Mouse (Mus musculus) midbrain, embryonic 11.5 days (tissue): ENCODE data around the gene Naa38. TPM values are rescaled to one million over a fixed set of nuclear protein-coding genes. Genes with fewer than 3 reads are reported as not detected.
"Not testable (repeated sequence)": the region's sequence is repeated elsewhere in the genome, so short reads cannot be mapped to it uniquely, and the experiment has no call there.

Experiments
- ATAC-seq: fragments of 200-750 bp; cut with Nextera tagmentation; 2 replicates; pipeline ENCODE4 v1.8.0; 2017; ENCODE audit warnings: moderate TSS enrichment, moderate library complexity; ENCODE audit not compliant: low FRiP score
- DNase-seq: peaks from one replicate; pipeline ENCODE4 v3.0.0; 2015; ENCODE audit warnings: low spot score; ENCODE audit errors: missing footprints
- H3K27ac ChIP-seq: fragments of 300-500 bp; sonication (generic); 2 replicates; pipeline ENCODE4 v1.5.1; 2014; ENCODE audit warnings: low read depth, low read length
- H3K27me3 ChIP-seq: fragments of 300-500 bp; sonication (generic); 2 replicates; pipeline ENCODE4 v1.6.1; 2014; ENCODE audit warnings: mild to moderate bottlenecking, low read length, moderate library complexity, mixed read lengths; ENCODE audit not compliant: control insufficient read depth, insufficient read depth
- H3K36me3 ChIP-seq: fragments of 300-500 bp; sonication (generic); 2 replicates; pipeline ENCODE4 v1.6.1; 2014; ENCODE audit warnings: mild to moderate bottlenecking, low read length, moderate library complexity, mixed read lengths; ENCODE audit not compliant: control insufficient read depth, insufficient read depth
- H3K4me1 ChIP-seq: fragments of 300-500 bp; sonication (generic); 2 replicates; pipeline ENCODE4 v1.6.1; 2014; ENCODE audit warnings: low read length; ENCODE audit not compliant: control insufficient read depth, insufficient read depth
- H3K4me2 ChIP-seq: fragments of 300-500 bp; sonication (generic); 2 replicates; pipeline ENCODE4 v1.6.1; 2014; ENCODE audit warnings: mild to moderate bottlenecking, moderate library complexity
- H3K4me3 ChIP-seq: fragments of 300-500 bp; sonication (generic); 2 replicates; pipeline ENCODE4 v1.5.1; 2014; ENCODE audit warnings: low read depth, low read length
- H3K9ac ChIP-seq: fragments of 300-500 bp; sonication (generic); 2 replicates; pipeline ENCODE4 v1.6.1; 2014; ENCODE audit warnings: low read length
- H3K9me3 ChIP-seq: fragments of 300-500 bp; sonication (generic); 2 replicates; pipeline ENCODE4 v1.6.1; 2016; ENCODE audit warnings: low read length; ENCODE audit not compliant: control insufficient read depth
- WGBS: fragments of 180-500 bp; shearing (Covaris S2); extraction: QIAGEN DNeasy Blood & Tissue Kit; methylation state at CpG from one replicate; pipeline ENCODE4 v1.1.7; 2014; 5-methylcytosine and 5-hydroxymethylcytosine counted together
- polyA plus RNA-seq: library from polyadenylated mRNA; unstranded; fragments of >200 nt; fragmentation: Nextera tagmentation; extraction: Ambion mirVana; gene quantifications from 2 replicates; pipeline ENCODE4 v1.2.1, GENCODE M21; 2014

The Naa38 gene
- 120 and 130 TPM in 2 replicates for polyA plus RNA-seq

DNA sequence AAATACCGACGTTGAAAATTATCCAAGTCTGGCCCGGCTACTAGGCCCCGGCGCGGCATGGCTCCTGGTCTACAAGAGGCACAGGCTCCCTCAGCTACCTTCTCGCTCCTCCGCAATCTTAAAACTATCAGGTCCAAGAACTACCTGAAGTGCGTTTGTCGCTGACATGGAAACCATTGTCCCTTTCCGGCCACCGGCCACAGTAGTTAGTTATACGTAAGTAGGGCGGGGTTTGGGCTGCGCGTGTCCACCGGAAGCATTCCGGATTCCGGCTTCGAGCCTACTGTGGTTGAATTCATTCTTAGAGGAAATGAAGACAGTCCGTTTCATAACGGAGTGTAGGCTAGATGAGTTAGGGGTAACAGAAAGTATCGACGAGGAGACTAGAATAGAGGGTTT lies at the start of gene Naa38, which contains the start of gene Cyb5d1:
Gene Naa38, plus strand, starts transcription at position 253 of the 399 bp plus-strand sequence.
Gene Cyb5d1, minus strand, starts transcription at position 397 of the 399 bp plus-strand sequence.
- Histone ChIP-seq H3K9ac (peak within 1 kb of the TSS; percentile 75), H3K4me2 (peak within 1 kb of the TSS; percentile 82), H3K4me3 (peak within 1 kb of the TSS; percentile 51), H3K27ac (peak within 1 kb of the TSS; percentile 85), H3K4me1 (peaks cover 42% of the 10 kb centered on the region)
- DNase-seq, H3K9me3 ChIP-seq, H3K36me3 ChIP-seq, H3K27me3 ChIP-seq: not testable (repeated sequence)
- WGBS: under 1% methylated on average over 21 of the region's 24 CpGs
- ATAC-seq: peak; percentile 72

GRCm38 (mm10) chr11:69346441-69346840 lies 48.8 kb upstream of the Naa38 start:
- no peaks in the 10 kb centered on the region for H3K9me3 ChIP-seq
- H3K27me3 ChIP-seq: no peaks in the 10 kb centered on the region
- no peak overlapping the region for H3K4me3 ChIP-seq
- no peak overlapping the region for H3K27ac ChIP-seq
- 91% methylated on average over 26 of the region's 26 CpGs for WGBS
- peaks cover 1% of the 10 kb centered on the region; the same call in 1 of the 2 replicates for H3K4me1 ChIP-seq
- no peak overlapping the region for H3K4me2 ChIP-seq
- H3K36me3 ChIP-seq: peaks cover 32% of the 10 kb centered on the region
- ATAC-seq (no peak), DNase-seq (no peak)
- H3K9ac ChIP-seq: no peak overlapping the region

GRCm38 (mm10) chr11:69356544-69356943 lies 38.7 kb upstream of the Naa38 start:
- H3K4me1 ChIP-seq: no peaks in the 10 kb centered on the region
- H3K9me3 ChIP-seq: no peaks in the 10 kb centered on the region
- H3K36me3 ChIP-seq: peaks cover 46% of the 10 kb centered on the region
- WGBS: 87% methylated on average over 5 of the region's 5 CpGs
- no peak overlapping the region for H3K4me2 ChIP-seq
- H3K4me3 ChIP-seq: no peak overlapping the region
- no peaks in the 10 kb centered on the region for H3K27me3 ChIP-seq
- H3K27ac ChIP-seq: no peak overlapping the region
- ATAC-seq (no peak), DNase-seq (no peak)
- no peak overlapping the region for H3K9ac ChIP-seq

GRCm38 (mm10) chr11:69357690-69358089 lies 37.6 kb upstream of the Naa38 start:
- ATAC-seq: no peak
- Histone ChIP-seq H3K9ac (no peak overlapping the region), H3K4me1 (no peaks in the 10 kb centered on the region), H3K4me3 (no peak overlapping the region), H3K4me2 (no peak overlapping the region), H3K27ac (no peak overlapping the region), H3K9me3 (no peaks in the 10 kb centered on the region), H3K27me3 (no peaks in the 10 kb centered on the region), H3K36me3 (peaks cover 39% of the 10 kb centered on the region)
- 95% methylated on average over 12 of the region's 12 CpGs for WGBS
- no peak for DNase-seq

- Histone ChIP-seq H3K4me3 (no peak overlapping the region), H3K36me3 (peaks cover 24% of the 10 kb centered on the region), H3K4me1 (peaks cover 23% of the 10 kb centered on the region), H3K9ac (no peak overlapping the region), H3K9me3 (no peaks in the 10 kb centered on the region), H3K4me2 (no peak overlapping the region), H3K27me3 (no peaks in the 10 kb centered on the region), H3K27ac (no peak overlapping the region)
- 78% methylated on average over 7 of the region's 7 CpGs for WGBS
- DNase-seq (no peak), ATAC-seq (no peak)
These were observed 33.3 kb upstream of the Naa38 start for GRCm38 (mm10) chr11:69362021-69362420.

- no peak overlapping the region for H3K9ac ChIP-seq
- DNase-seq (no peak), ATAC-seq (no peak)
- no peaks in the 10 kb centered on the region for H3K9me3 ChIP-seq
- WGBS: 80% methylated on average over 2 of the region's 2 CpGs
- no peak overlapping the region for H3K27ac ChIP-seq
- H3K4me2 ChIP-seq: no peak overlapping the region
- peaks cover 22% of the 10 kb centered on the region for H3K36me3 ChIP-seq
- H3K4me1 ChIP-seq: peaks cover 25% of the 10 kb centered on the region
- H3K4me3 ChIP-seq: no peak overlapping the region
- no peaks in the 10 kb centered on the region for H3K27me3 ChIP-seq
These were observed 32.8 kb upstream of the Naa38 start for GRCm38 (mm10) chr11:69362479-69362878.

DNA sequence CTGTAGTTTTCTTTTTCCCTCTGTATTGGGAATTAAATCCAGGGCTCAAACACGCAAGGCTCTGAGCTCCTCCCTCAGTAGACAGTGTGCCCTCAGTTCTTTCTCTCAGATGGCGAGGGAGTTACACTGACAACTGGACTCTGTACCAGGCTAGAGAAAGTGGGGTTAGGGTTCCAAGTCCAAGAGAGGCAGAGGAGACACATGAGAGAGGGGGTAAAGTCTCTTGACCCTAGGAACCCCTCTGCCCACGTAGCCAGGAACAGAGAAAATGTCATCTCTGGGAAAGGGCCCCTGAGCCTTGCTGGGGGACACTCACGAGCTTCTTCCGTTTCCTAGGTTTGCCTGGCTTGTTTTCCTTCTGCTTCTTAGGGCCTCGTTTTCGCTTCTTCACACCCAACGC lies 30.9 kb upstream of the Naa38 start:
- 53% methylated on average over 8 of the region's 8 CpGs for WGBS
- ATAC-seq (no peak), DNase-seq (no peak)
- peaks cover 31% of the 10 kb centered on the region for H3K4me1 ChIP-seq
- no peaks in the 10 kb centered on the region for H3K27me3 ChIP-seq
- H3K27ac ChIP-seq: no peak overlapping the region
- H3K9me3 ChIP-seq: no peaks in the 10 kb centered on the region
- no peak overlapping the region for H3K4me3 ChIP-seq
- H3K9ac ChIP-seq: no peak overlapping the region
- peaks cover 13% of the 10 kb centered on the region for H3K36me3 ChIP-seq
- no peak overlapping the region for H3K4me2 ChIP-seq

DNA sequence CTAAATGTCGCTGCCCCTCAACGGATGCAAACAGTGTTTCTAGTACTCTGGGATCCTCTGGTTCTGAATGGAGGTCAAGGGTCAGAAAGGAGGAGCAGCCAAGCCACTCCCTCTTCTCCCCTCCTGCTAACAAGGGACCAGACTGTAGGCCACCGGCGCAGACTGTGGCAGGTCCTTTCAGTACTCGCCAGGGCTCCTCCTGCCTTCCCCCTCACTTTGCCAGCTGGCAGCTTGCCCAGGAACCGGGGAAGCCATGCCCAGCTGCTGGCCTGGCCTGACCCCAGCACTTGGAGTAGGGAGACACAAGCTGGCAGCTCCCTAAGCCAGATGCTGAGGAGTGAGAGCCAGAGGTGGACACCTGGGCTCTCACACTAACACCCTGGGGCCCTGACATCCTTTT lies 30.4 kb upstream of the Naa38 start:
- H3K36me3 ChIP-seq: peaks cover 11% of the 10 kb centered on the region
- H3K9ac ChIP-seq: peak overlapping the region; percentile 50
- no peaks in the 10 kb centered on the region for H3K9me3 ChIP-seq
- peak overlapping the region; percentile 99; the same call in 1 of the 2 replicates for H3K27ac ChIP-seq
- H3K4me1 ChIP-seq: peaks cover 35% of the 10 kb centered on the region
- DNase-seq (peak; percentile 90), ATAC-seq (no peak)
- WGBS: 2% methylated on average over 6 of the region's 6 CpGs
- no peak overlapping the region for H3K4me3 ChIP-seq
- peak overlapping the region; percentile 94 for H3K4me2 ChIP-seq
- H3K27me3 ChIP-seq: no peaks in the 10 kb centered on the region

GRCm38 (mm10) chr11:69365722-69366121 lies 29.6 kb upstream of the Naa38 start:
- peak; percentile 92 for DNase-seq
- Histone ChIP-seq H3K27ac (peak overlapping the region; percentile 99; the same call in 1 of the 2 replicates), H3K9ac (peak overlapping the region; percentile 50), H3K36me3 (peaks cover 3% of the 10 kb centered on the region; the same call in 1 of the 2 replicates), H3K4me1 (peaks cover 39% of the 10 kb centered on the region), H3K4me3 (peak overlapping the region; percentile 97), H3K4me2 (peak overlapping the region; percentile 94), H3K9me3 (no peaks in the 10 kb centered on the region), H3K27me3 (no peaks in the 10 kb centered on the region)
- ATAC-seq: 0 out of 2 replicates have a peak, but pooled peaks have one; percentile 1
- WGBS: 27% methylated on average over 6 of the region's 6 CpGs
